Mouse (Mus musculus) forebrain, embryonic 11.5 days (tissue): Measurements from ENCODE around the gene Wdr82. TPM values are rescaled to one million over a fixed set of nuclear protein-coding genes. Genes with fewer than 3 reads are reported as not detected.

Experiments used
- ATAC-seq: fragments of 200-750 bp; cut with Nextera tagmentation; replicated peaks from 2 replicates; pipeline ENCODE4 v1.8.0; 2017; ENCODE audit warnings: moderate TSS enrichment; ENCODE audit not compliant: low FRiP score
- DNase-seq: peaks from one replicate; pipeline ENCODE4 v3.0.0-alpha.2; 2017; ENCODE audit warnings: low spot score
- H3K27ac ChIP-seq: fragments of 300-500 bp; sonication (generic); 2 replicates; pipeline ENCODE4 v1.5.1; 2014; ENCODE audit warnings: low read depth, low read length
- H3K27me3 ChIP-seq: fragments of 300-500 bp; sonication (generic); 2 replicates; pipeline ENCODE4 v1.6.1; 2014; ENCODE audit warnings: mild to moderate bottlenecking, low read length, mixed read lengths; ENCODE audit not compliant: control insufficient read depth, insufficient read depth
- H3K36me3 ChIP-seq: fragments of 300-500 bp; sonication (generic); 2 replicates; pipeline ENCODE4 v1.6.1; 2014; ENCODE audit warnings: mild to moderate bottlenecking, low read length, moderate library complexity, mixed read lengths; ENCODE audit not compliant: control insufficient read depth, insufficient read depth
- H3K4me1 ChIP-seq: fragments of 300-500 bp; sonication (generic); replicated peaks from 2 replicates; pipeline ENCODE4 v1.6.1; 2014; ENCODE audit warnings: low read length, mixed read lengths; ENCODE audit not compliant: control insufficient read depth, insufficient read depth
- H3K4me2 ChIP-seq: fragments of 300-500 bp; sonication (generic); 2 replicates; pipeline ENCODE4 v1.6.1; 2014; ENCODE audit warnings: low read depth, mild to moderate bottlenecking, low read length, moderate library complexity, mixed read lengths; ENCODE audit not compliant: severe bottlenecking
- H3K4me3 ChIP-seq: fragments of 300-500 bp; sonication (generic); 2 replicates; pipeline ENCODE4 v1.5.1; 2014; ENCODE audit warnings: low read depth, low read length
- H3K9ac ChIP-seq: fragments of 300-500 bp; sonication (generic); 2 replicates; pipeline ENCODE4 v1.6.1; 2014; ENCODE audit warnings: low read length
- H3K9me3 ChIP-seq: fragments of 300-500 bp; sonication (generic); 2 replicates; pipeline ENCODE4 v1.6.1; 2016; ENCODE audit warnings: low read length, mixed read lengths; ENCODE audit not compliant: control insufficient read depth
- WGBS: fragments of 180-500 bp; shearing (Covaris S2); extraction: QIAGEN DNeasy Blood & Tissue Kit; methylation state at CpG from one replicate; pipeline ENCODE4 v1.1.7; 2014; 5-methylcytosine and 5-hydroxymethylcytosine counted together
- polyA plus RNA-seq: library from polyadenylated mRNA; unstranded; fragments of >200 nt; fragmentation: Nextera tagmentation; extraction: Ambion mirVana; gene quantifications from 2 replicates; pipeline ENCODE4 v1.2.1, GENCODE M21; 2014

Wdr82 gene
- polyA plus RNA-seq, 1 experiment from 2014 or later = 34.6 TPM

- H3K27ac ChIP-seq = peak within 1 kb of the TSS; percentile 12; the same call in 1 of the 2 replicates
- DNase-seq (peak; percentile 96), ATAC-seq (peak; percentile 88)
- H3K4me1 ChIP-seq = peaks cover 3% of the 10 kb centered on the region; the same call in 1 of the 2 replicates
- H3K36me3 ChIP-seq = no peaks in the 10 kb centered on the region
- peak within 1 kb of the TSS; percentile 79 for H3K9ac ChIP-seq
- H3K9me3 ChIP-seq = no peaks in the 10 kb centered on the region
- H3K4me2 ChIP-seq = peak within 1 kb of the TSS; percentile 76
- no peaks in the 10 kb centered on the region for H3K27me3 ChIP-seq
- H3K4me3 ChIP-seq = peak within 1 kb of the TSS; percentile 59
- 1% methylated on average over 61 of the region's 61 CpGs for WGBS
These were observed 32.3 kb downstream of the Wdr82 start, which contains the start of gene Twf2 for GRCm38 (mm10) chr9:106202819-106203636. Twf2 (plus strand) TSS chr9:106203108.

DNA sequence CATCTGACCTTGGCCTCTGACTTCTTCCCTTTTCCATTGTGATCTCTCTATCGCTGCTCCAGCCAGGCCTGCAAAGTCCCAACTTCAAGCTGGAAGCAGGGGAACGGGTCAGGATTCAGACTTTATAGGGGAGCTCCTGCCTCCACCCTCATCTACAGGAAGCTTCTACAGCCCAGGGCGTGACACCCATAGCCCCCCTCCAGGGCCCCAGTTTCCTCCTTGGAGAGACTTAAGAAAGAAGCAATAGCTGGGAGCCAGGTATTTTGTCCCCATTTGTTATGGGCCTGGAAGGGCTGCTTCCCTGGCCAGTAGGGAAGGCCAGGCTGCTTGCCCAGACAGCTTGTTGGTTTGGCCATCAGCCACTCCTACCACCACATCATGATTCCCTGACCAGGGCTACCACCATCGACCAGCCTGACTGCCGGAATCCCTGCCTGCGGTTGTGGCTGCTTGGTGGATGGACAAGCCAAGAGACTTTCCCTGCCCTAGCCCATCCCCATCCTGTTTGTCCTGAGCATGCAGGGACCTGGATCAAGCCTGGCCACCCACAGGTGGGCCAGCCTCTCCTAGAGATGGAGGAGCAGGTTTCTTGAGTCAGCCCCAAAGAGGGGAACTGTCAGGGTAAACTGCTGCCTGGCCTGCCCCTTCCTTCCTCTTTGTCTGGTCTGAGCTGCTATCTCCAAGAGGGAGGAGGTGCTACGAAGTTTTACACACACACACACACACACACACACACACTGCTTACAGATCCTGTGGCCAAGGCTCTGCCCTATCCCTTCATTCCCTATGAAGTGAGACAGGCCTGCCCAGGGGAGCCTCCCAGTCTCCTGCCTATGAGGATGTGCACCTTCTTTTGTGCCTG lies 33.5 kb downstream of the Wdr82 start:
- WGBS = 82% methylated on average over 7 of the region's 7 CpGs
- DNase-seq (no peak), ATAC-seq (no peak)
- H3K27me3 ChIP-seq = no peaks in the 10 kb centered on the region
- H3K4me2 ChIP-seq = peak overlapping the region; percentile 76; the same call in 1 of the 2 replicates
- H3K36me3 ChIP-seq = no peaks in the 10 kb centered on the region
- H3K9me3 ChIP-seq = no peaks in the 10 kb centered on the region
- H3K4me1 ChIP-seq = peaks cover 3% of the 10 kb centered on the region; the same call in 1 of the 2 replicates
- no peak overlapping the region for H3K27ac ChIP-seq
- H3K4me3 ChIP-seq = no peak overlapping the region; the same call in 1 of the 2 replicates
- H3K9ac ChIP-seq = peak overlapping the region; percentile 16; the same call in 1 of the 2 replicates

GRCm38 (mm10) chr9:106205713-106206290 lies 35.1 kb downstream of the Wdr82 start:
- Histone ChIP-seq H3K4me2 (no peak overlapping the region), H3K9ac (no peak overlapping the region), H3K4me1 (no peaks in the 10 kb centered on the region; the same call in 1 of the 2 replicates), H3K9me3 (no peaks in the 10 kb centered on the region), H3K27ac (no peak overlapping the region), H3K27me3 (no peaks in the 10 kb centered on the region), H3K36me3 (no peaks in the 10 kb centered on the region), H3K4me3 (no peak overlapping the region)
- DNase-seq (no peak), ATAC-seq (no peak)
- WGBS = 87% methylated on average over 7 of the region's 7 CpGs

DNA sequence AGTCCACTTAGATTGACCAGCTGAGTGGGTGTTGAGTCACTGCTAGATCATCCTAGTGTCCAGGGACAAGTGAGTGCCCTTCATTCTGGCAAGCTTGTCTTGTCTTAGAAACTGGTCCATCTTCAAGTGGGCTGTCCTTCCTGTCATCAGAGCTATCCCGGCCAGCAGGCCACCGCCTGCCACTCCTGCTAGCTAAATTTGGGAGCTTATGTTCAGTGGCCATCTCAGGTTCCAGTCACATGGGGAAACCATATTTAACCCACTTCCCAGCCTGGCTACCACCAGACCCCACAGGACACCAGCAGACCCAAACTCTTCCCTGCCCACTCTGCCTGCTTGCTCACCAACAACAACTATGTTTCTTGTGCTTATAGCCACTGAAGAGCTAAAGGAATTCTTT lies 35.8 kb downstream of the Wdr82 start:
- ATAC-seq (no peak), DNase-seq (no peak)
- Histone ChIP-seq H3K4me1 (peaks cover 5% of the 10 kb centered on the region), H3K36me3 (no peaks in the 10 kb centered on the region), H3K27ac (no peak overlapping the region), H3K9me3 (no peaks in the 10 kb centered on the region), H3K27me3 (no peaks in the 10 kb centered on the region), H3K9ac (no peak overlapping the region), H3K4me2 (no peak overlapping the region), H3K4me3 (no peak overlapping the region)
- WGBS = 85% methylated on average over 2 of the region's 2 CpGs

DNA sequence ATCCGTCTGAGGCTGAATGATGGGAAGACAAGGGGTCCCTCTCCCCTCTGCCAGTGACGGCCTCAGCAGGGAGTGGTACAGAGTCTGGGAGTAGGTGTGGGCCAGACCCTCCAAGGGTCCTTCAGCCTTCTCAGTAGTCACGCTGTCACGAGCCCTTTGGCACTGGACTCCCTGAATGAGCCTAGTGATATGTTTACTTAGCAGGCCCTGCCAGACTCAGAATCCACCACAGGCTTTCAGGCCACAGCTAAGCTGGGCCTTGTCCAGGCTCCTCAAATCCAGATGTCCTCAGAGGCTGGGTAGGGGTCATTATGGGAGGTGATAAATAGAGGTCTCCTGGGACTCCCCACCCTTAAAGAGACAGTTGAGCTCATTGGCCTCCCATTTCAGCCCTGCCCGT lies 37.5 kb downstream of the Wdr82 start:
- no peak overlapping the region for H3K9ac ChIP-seq
- H3K4me3 ChIP-seq = no peak overlapping the region
- no peak overlapping the region for H3K27ac ChIP-seq
- 95% methylated on average over 4 of the region's 5 CpGs for whole genome bisulfite sequencing
- no peaks in the 10 kb centered on the region for H3K27me3 ChIP-seq
- no peaks in the 10 kb centered on the region for H3K9me3 ChIP-seq
- H3K4me2 ChIP-seq = no peak overlapping the region
- no peak for ATAC-seq
- peaks cover 7% of the 10 kb centered on the region for H3K4me1 ChIP-seq
- H3K36me3 ChIP-seq = no peaks in the 10 kb centered on the region
- no peak for DNase-seq

- no peak for DNase-seq
- Histone ChIP-seq H3K4me2 (no peak overlapping the region), H3K9ac (no peak overlapping the region), H3K36me3 (no peaks in the 10 kb centered on the region), H3K27me3 (no peaks in the 10 kb centered on the region), H3K9me3 (no peaks in the 10 kb centered on the region), H3K27ac (no peak overlapping the region), H3K4me1 (peaks cover 7% of the 10 kb centered on the region), H3K4me3 (no peak overlapping the region)
- ATAC-seq = no peak
- WGBS = 94% methylated on average over 4 of the region's 4 CpGs
These were observed 39.2 kb downstream of the Wdr82 start for GRCm38 (mm10) chr9:106209954-106210353.

DNA sequence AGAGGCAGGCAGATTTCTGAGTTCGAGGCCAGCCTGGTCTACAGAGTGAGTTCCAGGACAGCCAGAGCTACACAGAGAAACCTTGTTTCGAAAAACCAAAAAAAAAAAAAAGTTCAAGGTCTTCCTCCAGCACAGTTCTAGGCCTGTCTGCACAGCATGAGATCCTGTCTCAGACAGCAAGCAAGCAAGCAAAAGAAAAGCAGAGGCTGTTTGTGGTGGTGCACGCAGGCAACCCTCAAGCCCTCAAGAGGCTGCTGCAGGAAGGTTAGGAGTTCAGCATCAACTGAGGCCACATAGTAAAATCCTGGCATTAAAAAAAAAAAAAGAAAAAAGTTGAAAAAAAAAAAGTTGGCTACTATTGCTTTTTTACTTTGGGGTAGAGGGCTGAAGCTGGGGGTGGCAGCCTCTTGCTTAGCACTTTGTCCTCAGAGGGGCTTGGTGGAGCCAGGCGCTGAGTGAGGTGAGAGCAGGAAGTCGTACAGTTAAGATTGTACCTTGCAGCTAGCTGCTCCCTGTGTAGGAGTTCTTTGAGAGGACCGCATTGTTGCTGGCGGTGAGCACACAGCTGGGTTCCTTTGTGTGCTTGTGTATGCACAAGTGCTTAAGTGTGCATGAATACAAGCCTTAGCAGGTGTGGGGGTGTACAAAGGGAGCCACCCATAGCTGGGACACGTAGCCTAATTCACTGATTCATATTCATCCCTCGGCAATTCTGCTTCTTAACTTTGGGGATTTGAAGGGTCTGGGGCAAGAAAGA lies 40.3 kb downstream of the Wdr82 start:
- DNase-seq (peak; percentile 62), ATAC-seq (peak; percentile 42; the same call in 1 of the 2 replicates)
- Histone ChIP-seq H3K27ac (peak overlapping the region; percentile 57; the same call in 1 of the 2 replicates), H3K4me1 (peaks cover 7% of the 10 kb centered on the region), H3K27me3 (no peaks in the 10 kb centered on the region), H3K9me3 (no peaks in the 10 kb centered on the region), H3K4me2 (peak overlapping the region; percentile 54), H3K4me3 (peak overlapping the region; percentile 15; the same call in 1 of the 2 replicates), H3K36me3 (no peaks in the 10 kb centered on the region), H3K9ac (peak overlapping the region; percentile 67)
- 22% methylated on average over 9 of the region's 9 CpGs for WGBS
